Mouse (Mus musculus) kidney, embryonic 16.5 days (tissue): ENCODE data around the gene Pou2f3. TPM values are rescaled to one million over a fixed set of nuclear protein-coding genes. Genes with fewer than 3 reads are reported as not detected.
A peak's percentile ranks its signal among the peaks of the same experiment; 100 is the strongest.

ENCODE experiments used
- ATAC-seq: fragments of 200-750 bp; cut with Nextera tagmentation; 2 replicates; pipeline ENCODE4 v1.8.0; 2017; ENCODE audit warnings: moderate TSS enrichment; ENCODE audit not compliant: low FRiP score, low TSS enrichment
- H3K27ac ChIP-seq: fragments of 300-500 bp; sonication (generic); 2 replicates; pipeline ENCODE4 v1.5.1; 2014; ENCODE audit warnings: low read length
- H3K27me3 ChIP-seq: fragments of 300-500 bp; sonication (generic); 2 replicates; pipeline ENCODE4 v1.6.1; 2014; ENCODE audit warnings: low read length, control low read depth, mixed read lengths; ENCODE audit not compliant: insufficient read depth
- H3K36me3 ChIP-seq: fragments of 300-500 bp; sonication (generic); 2 replicates; pipeline ENCODE4 v1.6.1; 2014; ENCODE audit warnings: low read length, control low read depth, mixed read lengths; ENCODE audit not compliant: insufficient read depth
- H3K4me1 ChIP-seq: fragments of 300-500 bp; sonication (generic); 2 replicates; pipeline ENCODE4 v1.6.1; 2014; ENCODE audit warnings: low read length, control low read depth, mixed read lengths; ENCODE audit not compliant: insufficient read depth
- H3K4me2 ChIP-seq: fragments of 300-500 bp; sonication (generic); replicated peaks from 2 replicates; pipeline ENCODE4 v1.6.1; 2014; ENCODE audit warnings: low read depth, low read length
- H3K4me3 ChIP-seq: fragments of 300-500 bp; sonication (generic); 2 replicates; pipeline ENCODE4 v1.5.1; 2014; ENCODE audit warnings: mild to moderate bottlenecking, low read length
- H3K9ac ChIP-seq: fragments of 300-500 bp; sonication (generic); replicated peaks from 2 replicates; pipeline ENCODE4 v1.6.1; 2014; ENCODE audit warnings: low read length
- H3K9me3 ChIP-seq: fragments of 300-500 bp; sonication (generic); 2 replicates; pipeline ENCODE4 v1.6.1; 2016; ENCODE audit warnings: low read length, control low read depth
- WGBS: fragments of 180-500 bp; shearing (Covaris S2); extraction: QIAGEN DNeasy Blood & Tissue Kit; methylation state at CpG from one replicate; pipeline ENCODE4 v1.1.7; 2014; 5-methylcytosine and 5-hydroxymethylcytosine counted together
- polyA plus RNA-seq: library from polyadenylated mRNA; unstranded; fragments of >200 nt; fragmentation: Nextera tagmentation; extraction: Ambion mirVana; gene quantifications from 2 replicates; pipeline ENCODE4 v1.2.1, GENCODE M21; 2015

Gene Pou2f3
- polyA plus RNA-seq, 1 experiment from 2014 or later: 0.15 TPM

DNA sequence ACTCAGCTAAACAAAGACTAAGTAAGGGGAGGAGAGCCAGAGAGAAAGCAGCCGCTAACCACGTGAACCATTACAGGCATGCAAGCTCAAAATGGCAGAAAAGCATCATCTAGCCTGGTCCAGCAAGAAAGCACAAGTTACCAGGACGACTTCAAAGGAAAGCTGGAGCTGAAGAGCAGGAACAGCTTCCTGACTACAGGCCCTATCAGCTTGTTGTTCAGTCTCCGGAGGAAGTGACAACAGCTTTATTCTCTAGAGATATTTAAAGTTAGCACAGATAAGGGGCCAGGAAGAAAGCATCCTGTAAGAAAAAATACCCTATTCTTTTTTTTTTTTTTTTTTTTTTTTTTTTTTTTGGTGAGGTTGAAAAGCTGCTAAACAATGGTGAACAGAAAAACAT is 111.2 kb downstream of the Pou2f3 start:
- H3K4me2 ChIP-seq: no peak overlapping the region

DNA sequence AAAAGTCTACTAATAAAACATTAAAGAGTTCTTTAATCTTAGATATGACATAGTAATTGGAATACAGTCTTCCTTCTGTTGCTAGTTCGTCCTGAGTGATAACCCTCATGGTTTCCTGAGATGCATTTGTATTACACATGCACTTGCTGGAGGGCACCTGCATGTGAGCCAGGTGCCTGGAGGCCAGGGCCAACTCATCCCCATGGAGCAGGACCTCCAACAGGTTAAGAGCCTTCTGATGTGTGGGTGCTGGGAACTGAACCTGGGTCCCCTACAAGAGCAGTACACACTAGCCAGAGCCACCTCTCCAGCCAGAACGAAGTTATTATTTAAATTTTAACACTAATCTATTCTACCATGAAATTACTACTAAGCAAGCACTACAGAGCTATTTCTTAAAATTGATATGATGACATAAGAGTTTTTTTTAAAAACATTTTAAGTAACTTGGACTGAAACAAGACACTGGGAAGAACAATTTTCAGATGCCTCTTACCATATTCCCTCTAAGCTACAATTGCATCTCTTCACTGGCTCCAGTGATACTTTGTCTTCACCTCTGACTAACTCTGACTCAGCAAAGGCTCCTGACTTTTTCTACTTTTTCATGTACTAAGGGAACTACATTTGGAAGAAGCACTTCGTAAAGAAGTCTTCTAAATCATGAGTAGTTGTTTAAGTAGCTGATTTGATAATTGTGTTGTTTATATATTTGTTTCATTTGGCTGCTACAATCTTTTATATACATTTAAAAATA is 112.2 kb downstream of the Pou2f3 start:
- ATAC-seq: no peak
- WGBS: 88% methylated on average over 3 of the region's 3 CpGs

More for the DNA sequence above, 111.2 kb downstream of the Pou2f3 start:
- H3K4me1 ChIP-seq: peaks cover 45% of the 10 kb centered on the region
- 46% methylated on average over 4 of the region's 4 CpGs for WGBS
- no peaks in the 10 kb centered on the region for H3K36me3 ChIP-seq
- 0 out of 2 replicates have a peak overlapping the region, but pooled peaks have one; percentile 61 for H3K27ac ChIP-seq
- no peaks in the 10 kb centered on the region for H3K27me3 ChIP-seq
- H3K4me3 ChIP-seq: no peak overlapping the region
- no peaks in the 10 kb centered on the region for H3K9me3 ChIP-seq
- H3K9ac ChIP-seq: no peak overlapping the region
- no peak for ATAC-seq

DNA sequence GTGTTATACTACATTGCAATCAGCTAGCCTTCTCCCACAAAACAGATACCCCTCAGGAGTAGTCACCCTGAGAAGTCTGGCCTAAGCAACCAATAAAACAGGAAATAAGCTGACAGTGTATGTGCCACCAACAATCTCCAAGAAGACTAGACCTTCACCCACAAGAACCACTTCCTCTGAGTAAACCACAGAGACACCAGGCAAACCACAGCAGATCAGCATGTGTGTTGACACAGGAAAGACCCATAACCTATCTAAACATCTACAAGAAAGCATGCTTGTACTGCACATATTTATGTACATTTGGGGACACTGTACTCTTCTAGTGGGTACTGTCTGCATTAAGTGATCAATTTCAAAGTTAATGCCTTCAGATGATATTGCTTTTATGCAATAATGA is 113.8 kb downstream of the Pou2f3 start:
- no peaks in the 10 kb centered on the region for H3K36me3 ChIP-seq
- no peaks in the 10 kb centered on the region for H3K9me3 ChIP-seq
- ATAC-seq: no peak
- no peaks in the 10 kb centered on the region for H3K27me3 ChIP-seq
- no peak overlapping the region for H3K9ac ChIP-seq
- no peak overlapping the region for H3K4me2 ChIP-seq
- no peak overlapping the region for H3K4me3 ChIP-seq
- no peak overlapping the region for H3K27ac ChIP-seq
- peaks cover 27% of the 10 kb centered on the region for H3K4me1 ChIP-seq

More for the DNA sequence above, 112.2 kb downstream of the Pou2f3 start:
- H3K9ac ChIP-seq: no peak overlapping the region
- H3K9me3 ChIP-seq: no peaks in the 10 kb centered on the region
- H3K27me3 ChIP-seq: no peaks in the 10 kb centered on the region
- no peaks in the 10 kb centered on the region for H3K36me3 ChIP-seq
- H3K4me2 ChIP-seq: no peak overlapping the region
- H3K4me3 ChIP-seq: no peak overlapping the region
- peaks cover 40% of the 10 kb centered on the region for H3K4me1 ChIP-seq
- H3K27ac ChIP-seq: 0 out of 2 replicates have a peak overlapping the region, but pooled peaks have one; percentile 7

DNA sequence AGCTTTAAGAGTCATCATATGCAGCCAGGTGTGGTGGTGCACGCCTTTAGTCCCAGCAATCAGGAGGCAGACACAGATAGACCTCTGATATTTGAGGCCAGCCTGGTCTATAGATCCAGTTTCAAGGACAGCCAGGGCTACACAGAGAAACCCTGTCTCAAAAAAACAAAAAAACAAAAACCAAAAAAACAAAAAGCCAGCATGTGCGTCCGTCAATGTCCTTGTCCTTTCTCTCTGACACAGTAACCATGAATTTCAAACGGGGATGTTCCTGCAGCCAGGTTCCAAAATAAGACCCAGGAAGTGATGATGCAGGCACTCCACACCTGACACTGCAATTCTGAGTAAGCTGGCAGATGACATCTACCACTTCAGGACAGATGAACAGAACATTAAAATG is 115.3 kb downstream of the Pou2f3 start:
- no peaks in the 10 kb centered on the region for H3K9me3 ChIP-seq
- ATAC-seq: no peak
- no peak overlapping the region for H3K27ac ChIP-seq
- H3K4me2 ChIP-seq: no peak overlapping the region
- H3K27me3 ChIP-seq: no peaks in the 10 kb centered on the region
- H3K36me3 ChIP-seq: no peaks in the 10 kb centered on the region
- H3K4me3 ChIP-seq: no peak overlapping the region
- no peak overlapping the region for H3K9ac ChIP-seq
- H3K4me1 ChIP-seq: peaks cover 23% of the 10 kb centered on the region
- 83% methylated on average over 4 of the region's 4 CpGs for WGBS

DNA sequence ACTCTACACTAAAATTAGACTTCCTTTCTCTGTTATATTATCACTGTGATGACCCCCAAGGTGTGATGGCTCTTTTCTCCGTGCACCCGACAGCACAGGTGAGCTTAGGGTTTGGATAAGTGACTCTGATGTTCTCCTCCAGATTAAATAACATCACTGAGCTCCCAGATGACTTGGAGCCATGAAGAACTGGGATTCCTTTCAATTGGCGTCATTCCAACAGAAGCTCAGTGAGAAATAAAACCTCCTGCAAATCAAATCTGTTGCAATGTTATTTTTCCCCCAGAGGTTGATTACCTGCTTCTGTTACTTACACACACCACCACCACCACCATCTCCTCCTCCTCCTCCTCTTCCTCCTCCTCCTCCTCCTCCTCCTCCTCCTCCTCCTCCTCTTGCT is 116.4 kb downstream of the Pou2f3 start:
- Histone ChIP-seq H3K27me3 (no peaks in the 10 kb centered on the region), H3K9me3 (no peaks in the 10 kb centered on the region), H3K9ac (no peak overlapping the region), H3K27ac (no peak overlapping the region), H3K36me3 (no peaks in the 10 kb centered on the region), H3K4me1 (peaks cover 23% of the 10 kb centered on the region), H3K4me2 (no peak overlapping the region), H3K4me3 (no peak overlapping the region)
- 33% methylated on average over 3 of the region's 3 CpGs for WGBS
- ATAC-seq: 0 out of 2 replicates have a peak, but pooled peaks have one; percentile 15

DNA sequence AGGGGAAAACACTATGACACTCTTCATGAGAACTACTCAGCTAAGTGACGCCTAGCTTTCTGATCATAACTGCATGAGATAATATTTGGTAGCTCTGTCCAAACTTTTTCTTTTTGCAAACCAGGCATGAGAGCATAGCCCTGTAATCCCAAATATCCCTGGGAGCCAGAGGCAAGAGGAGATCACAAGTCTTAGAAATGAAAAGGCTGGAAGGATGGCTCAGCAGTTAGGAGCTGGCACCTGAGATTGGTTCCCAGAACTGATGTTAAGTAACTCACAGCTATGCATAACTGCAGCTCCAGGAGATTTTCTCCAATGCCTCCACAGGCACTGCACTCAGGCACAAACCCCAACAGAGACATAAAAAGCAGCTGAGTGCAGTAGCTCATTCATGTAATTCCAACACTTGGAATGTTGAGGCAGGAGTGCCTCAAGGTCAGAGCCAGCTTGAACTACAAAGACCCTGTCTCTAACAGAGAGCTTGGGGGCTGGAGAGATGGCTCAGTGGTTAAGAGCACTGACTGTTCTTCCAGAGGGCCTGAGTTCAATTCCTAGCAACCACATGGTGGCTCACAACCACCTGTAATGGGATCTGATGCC is 124.4 kb downstream of the Pou2f3 start:
- Histone ChIP-seq H3K9me3 (no peaks in the 10 kb centered on the region), H3K4me2 (no peak overlapping the region), H3K9ac (no peak overlapping the region), H3K4me1 (peaks cover 41% of the 10 kb centered on the region), H3K27me3 (no peaks in the 10 kb centered on the region), H3K27ac (no peak overlapping the region), H3K4me3 (no peak overlapping the region), H3K36me3 (no peaks in the 10 kb centered on the region)
- WGBS: 84% methylated on average over 1 of the region's 1 CpGs
- ATAC-seq: no peak

DNA sequence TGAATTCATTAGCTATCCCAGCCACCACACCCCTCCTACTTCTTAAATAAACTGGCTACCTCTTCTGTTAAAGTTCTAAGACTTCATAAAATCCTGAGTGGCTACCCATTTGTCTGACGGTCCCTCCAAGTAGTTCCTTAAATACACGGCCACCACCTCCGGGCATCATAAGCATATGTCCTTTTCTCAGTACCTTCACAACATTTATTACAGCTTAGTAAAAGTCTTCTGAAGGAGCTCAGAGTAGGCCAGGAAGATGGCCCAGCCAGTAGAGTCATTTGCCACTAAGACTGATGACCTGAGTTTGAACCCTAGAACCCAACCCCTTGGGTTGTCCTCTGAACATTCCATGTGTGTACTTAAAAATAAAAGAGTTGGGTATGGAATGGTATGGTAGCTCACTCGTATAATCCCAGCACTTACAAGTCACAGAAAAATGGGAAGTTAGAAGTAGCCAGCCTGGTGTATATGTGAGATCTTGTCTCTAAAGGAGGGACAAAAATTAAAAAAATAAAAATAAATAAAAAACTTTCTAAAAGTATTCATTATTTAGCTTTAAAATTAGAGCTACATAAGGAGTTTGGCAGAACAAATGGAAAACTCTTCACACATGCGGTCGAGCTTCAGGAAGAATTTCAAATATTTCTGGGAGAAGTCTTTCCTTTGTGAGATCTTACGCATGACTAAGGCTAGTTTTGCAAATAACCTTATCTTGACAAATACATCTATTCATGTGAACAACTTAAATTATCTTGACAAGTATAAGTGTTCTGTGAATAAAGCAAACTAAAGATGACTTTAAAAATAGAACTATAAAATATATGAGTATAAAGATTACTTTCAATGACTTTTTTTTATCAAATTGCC is 125.4 kb downstream of the Pou2f3 start:
- Histone ChIP-seq H3K4me2 (no peak overlapping the region), H3K4me3 (no peak overlapping the region), H3K27ac (peak overlapping the region; percentile 46; the same call in 1 of the 2 replicates), H3K4me1 (peaks cover 45% of the 10 kb centered on the region), H3K9ac (no peak overlapping the region), H3K27me3 (no peaks in the 10 kb centered on the region), H3K9me3 (no peaks in the 10 kb centered on the region), H3K36me3 (no peaks in the 10 kb centered on the region)
- no peak for ATAC-seq
- WGBS: 63% methylated on average over 7 of the region's 7 CpGs

DNA sequence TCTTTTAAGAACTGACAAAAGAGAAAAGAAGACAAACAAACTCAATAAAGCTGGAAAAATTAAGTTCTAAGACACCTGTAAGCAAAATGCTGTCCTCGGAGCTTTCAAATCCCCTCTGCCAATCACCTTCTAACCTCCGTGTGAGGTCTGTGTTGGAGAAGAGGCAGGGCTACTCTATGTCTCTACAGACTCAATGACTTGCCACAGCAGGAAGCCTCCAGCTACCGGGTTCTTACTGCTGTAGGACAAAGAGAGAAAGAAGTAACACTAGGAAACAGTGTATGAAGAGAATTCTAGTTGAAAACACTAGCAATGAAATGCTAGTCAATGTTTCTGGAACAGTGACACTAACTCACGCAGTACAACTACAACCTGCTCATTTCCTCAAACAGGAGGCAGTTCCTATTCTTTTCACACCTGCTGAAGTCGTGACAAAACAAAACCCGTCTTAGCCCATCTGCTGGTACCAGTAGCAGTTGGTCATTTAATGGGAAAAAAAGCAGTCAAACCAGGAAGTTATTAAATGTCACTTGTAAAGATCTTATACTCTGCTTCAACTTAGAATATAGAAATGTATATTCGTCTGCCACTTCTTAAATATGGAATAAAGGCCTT is 126.6 kb downstream of the Pou2f3 start:
- Histone ChIP-seq H3K9me3 (no peaks in the 10 kb centered on the region), H3K4me1 (peaks cover 42% of the 10 kb centered on the region), H3K9ac (no peak overlapping the region), H3K27ac (no peak overlapping the region), H3K4me3 (no peak overlapping the region), H3K36me3 (no peaks in the 10 kb centered on the region), H3K27me3 (no peaks in the 10 kb centered on the region), H3K4me2 (no peak overlapping the region)
- 60% methylated on average over 7 of the region's 7 CpGs for WGBS
- ATAC-seq: no peak

DNA sequence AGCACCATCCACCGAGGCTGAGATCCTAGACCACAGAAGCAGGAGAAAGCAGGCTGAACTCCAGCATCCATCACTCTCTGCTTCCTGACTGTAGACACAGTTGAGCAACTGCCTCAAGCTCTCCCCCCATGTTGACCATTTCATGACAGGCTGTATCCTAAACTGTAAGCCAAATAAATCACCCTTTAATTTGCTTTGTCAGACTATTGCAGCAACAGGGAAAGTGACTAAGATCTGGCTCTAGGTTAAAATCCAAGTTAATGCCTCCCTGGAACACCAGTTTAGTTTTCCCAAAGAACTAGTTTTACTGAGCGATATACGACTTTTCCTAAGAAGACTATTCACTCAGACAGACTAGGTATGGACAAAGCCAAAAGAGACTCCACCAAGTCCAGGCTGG is 131.5 kb downstream of the Pou2f3 start:
- no peak overlapping the region for H3K9ac ChIP-seq
- no peaks in the 10 kb centered on the region for H3K27me3 ChIP-seq
- ATAC-seq: no peak
- peaks cover 12% of the 10 kb centered on the region for H3K4me1 ChIP-seq
- no peak overlapping the region for H3K4me2 ChIP-seq
- WGBS: 80% methylated on average over 3 of the region's 3 CpGs
- no peaks in the 10 kb centered on the region for H3K36me3 ChIP-seq
- H3K4me3 ChIP-seq: no peak overlapping the region
- H3K9me3 ChIP-seq: no peaks in the 10 kb centered on the region
- no peak overlapping the region for H3K27ac ChIP-seq
